Mouse (Mus musculus) embryonic facial prominence, embryonic 11.5 days (tissue): ENCODE data around the gene Jag2. TPM values are rescaled to one million over a fixed set of nuclear protein-coding genes. Genes with fewer than 3 reads are reported as not detected.

ENCODE experiments used
- ATAC-seq: fragments of 200-750 bp; cut with Nextera tagmentation; replicated peaks from 2 replicates; pipeline ENCODE4 v1.8.0; 2017; ENCODE audit warnings: low read depth; ENCODE audit not compliant: insufficient number of reproducible peaks, low FRiP score, low TSS enrichment
- DNase-seq: peaks from one replicate; pipeline ENCODE4 v3.0.0-alpha.2; 2015; ENCODE audit warnings: low spot score
- H3K27ac ChIP-seq: fragments of 300-500 bp; sonication (generic); replicated peaks from 2 replicates; pipeline ENCODE4 v1.5.1; 2014; ENCODE audit warnings: mild to moderate bottlenecking, low read depth, low read length, control low read depth
- H3K27me3 ChIP-seq: fragments of 300-500 bp; sonication (generic); 2 replicates; pipeline ENCODE4 v1.6.1; 2014; ENCODE audit warnings: mild to moderate bottlenecking, low read length, moderate library complexity, mixed read lengths; ENCODE audit not compliant: control insufficient read depth, insufficient read depth
- H3K36me3 ChIP-seq: fragments of 300-500 bp; sonication (generic); replicated peaks from 2 replicates; pipeline ENCODE4 v1.6.1; 2014; ENCODE audit warnings: low read depth, mild to moderate bottlenecking, low read length, moderate library complexity, mixed read lengths; ENCODE audit not compliant: control insufficient read depth, insufficient read depth
- H3K4me1 ChIP-seq: fragments of 300-500 bp; sonication (generic); 2 replicates; pipeline ENCODE4 v1.6.1; 2014; ENCODE audit warnings: low read length, mixed read lengths; ENCODE audit not compliant: control insufficient read depth, insufficient read depth
- H3K4me2 ChIP-seq: fragments of 300-500 bp; sonication (generic); 2 replicates; pipeline ENCODE4 v1.6.1; 2014; ENCODE audit warnings: low read depth, mild to moderate bottlenecking, control low read depth, low read length, moderate library complexity
- H3K4me3 ChIP-seq: fragments of 300-500 bp; sonication (generic); 2 replicates; pipeline ENCODE4 v1.5.1; 2014; ENCODE audit warnings: low read depth, low read length, control low read depth
- H3K9ac ChIP-seq: fragments of 300-500 bp; sonication (generic); replicated peaks from 2 replicates; pipeline ENCODE4 v1.6.1; 2014; ENCODE audit warnings: mild to moderate bottlenecking, control low read depth, low read length
- H3K9me3 ChIP-seq: fragments of 300-500 bp; sonication (generic); replicated peaks from 2 replicates; pipeline ENCODE4 v1.6.1; 2016; ENCODE audit warnings: mild to moderate bottlenecking, low read length, inconsistent platforms, mixed read lengths; ENCODE audit not compliant: control insufficient read depth
- WGBS: fragments of 180-500 bp; shearing (Covaris S2); extraction: QIAGEN DNeasy Blood & Tissue Kit; methylation state at CpG from one replicate; pipeline ENCODE4 v1.1.7; 2014; 5-methylcytosine and 5-hydroxymethylcytosine counted together
- polyA plus RNA-seq: library from polyadenylated mRNA; unstranded; fragments of >200 nt; fragmentation: Nextera tagmentation; extraction: Ambion mirVana; gene quantifications from 2 replicates; pipeline ENCODE4 v1.2.1, GENCODE M21; 2014

Jag2 gene
- polyA plus RNA-seq, 1 experiment from 2014 or later: 3.5 TPM

DNA sequence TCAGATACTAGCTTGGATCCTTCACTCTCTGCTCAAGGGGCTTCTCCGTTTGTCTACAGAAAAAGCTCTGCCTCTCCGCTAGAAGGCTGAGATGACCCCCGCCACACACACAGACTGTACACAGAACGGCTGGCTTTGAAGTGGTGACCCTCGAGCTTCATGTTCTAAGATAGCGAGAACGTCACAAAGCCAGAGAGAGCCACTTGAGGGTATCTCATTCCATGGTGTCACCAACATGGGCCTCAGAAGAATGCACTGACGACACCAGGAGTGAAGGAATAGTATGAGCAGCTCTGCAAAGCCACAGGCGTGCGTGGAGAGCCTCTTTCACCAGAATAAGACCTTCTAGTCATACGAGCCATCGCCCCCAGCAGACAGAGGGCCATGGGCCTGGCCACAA is 8.1 kb downstream of the Jag2 start:
- no peaks in the 10 kb centered on the region for H3K9me3 ChIP-seq
- no peak overlapping the region for H3K4me3 ChIP-seq
- ATAC-seq: no peak
- DNase-seq: no peak
- WGBS: 79% methylated on average over 12 of the region's 12 CpGs
- H3K27ac ChIP-seq: no peak overlapping the region
- no peaks in the 10 kb centered on the region for H3K36me3 ChIP-seq
- H3K27me3 ChIP-seq: peaks cover 3% of the 10 kb centered on the region; the same call in 1 of the 2 replicates
- no peak overlapping the region for H3K4me2 ChIP-seq
- no peak overlapping the region for H3K9ac ChIP-seq
- H3K4me1 ChIP-seq: no peaks in the 10 kb centered on the region

DNA sequence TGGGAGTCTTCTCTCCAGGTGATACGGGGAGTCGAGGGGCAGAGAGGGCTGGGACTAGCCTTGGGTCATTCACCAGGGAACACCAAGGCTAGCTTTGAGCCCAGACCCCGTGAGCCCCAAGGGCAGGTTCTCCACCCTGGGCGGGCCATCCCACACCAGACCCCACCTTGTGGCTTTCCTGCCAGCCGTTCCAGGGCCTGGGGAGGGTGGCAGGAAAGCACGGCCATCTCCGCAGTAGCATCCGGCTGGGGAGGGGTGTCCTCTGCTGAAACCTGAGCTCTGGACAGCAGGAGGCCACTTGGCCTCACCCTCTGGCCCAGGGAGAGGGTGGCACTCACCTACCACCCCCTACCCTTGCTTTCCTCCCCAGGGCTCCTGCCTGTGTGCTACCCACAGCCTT is 11.7 kb downstream of the Jag2 start:
- Histone ChIP-seq H3K9ac (no peak overlapping the region), H3K4me2 (no peak overlapping the region), H3K27me3 (no peaks in the 10 kb centered on the region), H3K36me3 (no peaks in the 10 kb centered on the region), H3K4me3 (no peak overlapping the region), H3K9me3 (no peaks in the 10 kb centered on the region), H3K27ac (no peak overlapping the region), H3K4me1 (no peaks in the 10 kb centered on the region)
- 49% methylated on average over 8 of the region's 8 CpGs for WGBS
- DNase-seq (no peak), ATAC-seq (no peak)

DNA sequence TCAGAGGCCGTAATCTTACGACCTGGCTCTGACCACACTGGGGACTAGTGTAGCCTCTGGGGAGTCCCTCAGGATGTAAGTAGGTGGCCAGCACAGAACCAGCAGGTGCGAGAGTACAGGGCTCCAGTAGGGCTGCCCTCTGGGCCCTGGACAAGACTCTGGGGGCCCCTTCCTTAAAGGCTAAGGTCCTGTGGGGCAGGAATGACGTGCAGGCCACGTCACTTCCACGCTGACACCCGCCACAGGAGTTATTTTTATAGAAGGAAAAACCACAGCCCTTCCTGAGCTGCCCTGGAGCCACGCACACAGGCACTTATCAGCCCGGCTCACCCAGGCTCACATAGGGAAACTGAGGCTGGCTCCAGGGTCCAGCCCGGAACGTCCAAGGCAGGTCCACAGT is 12.1 kb downstream of the Jag2 start:
- Histone ChIP-seq H3K4me3 (no peak overlapping the region), H3K9ac (no peak overlapping the region), H3K4me1 (no peaks in the 10 kb centered on the region), H3K9me3 (no peaks in the 10 kb centered on the region), H3K4me2 (no peak overlapping the region), H3K27ac (no peak overlapping the region), H3K36me3 (no peaks in the 10 kb centered on the region), H3K27me3 (no peaks in the 10 kb centered on the region)
- WGBS: 79% methylated on average over 11 of the region's 11 CpGs
- ATAC-seq (no peak), DNase-seq (no peak)

DNA sequence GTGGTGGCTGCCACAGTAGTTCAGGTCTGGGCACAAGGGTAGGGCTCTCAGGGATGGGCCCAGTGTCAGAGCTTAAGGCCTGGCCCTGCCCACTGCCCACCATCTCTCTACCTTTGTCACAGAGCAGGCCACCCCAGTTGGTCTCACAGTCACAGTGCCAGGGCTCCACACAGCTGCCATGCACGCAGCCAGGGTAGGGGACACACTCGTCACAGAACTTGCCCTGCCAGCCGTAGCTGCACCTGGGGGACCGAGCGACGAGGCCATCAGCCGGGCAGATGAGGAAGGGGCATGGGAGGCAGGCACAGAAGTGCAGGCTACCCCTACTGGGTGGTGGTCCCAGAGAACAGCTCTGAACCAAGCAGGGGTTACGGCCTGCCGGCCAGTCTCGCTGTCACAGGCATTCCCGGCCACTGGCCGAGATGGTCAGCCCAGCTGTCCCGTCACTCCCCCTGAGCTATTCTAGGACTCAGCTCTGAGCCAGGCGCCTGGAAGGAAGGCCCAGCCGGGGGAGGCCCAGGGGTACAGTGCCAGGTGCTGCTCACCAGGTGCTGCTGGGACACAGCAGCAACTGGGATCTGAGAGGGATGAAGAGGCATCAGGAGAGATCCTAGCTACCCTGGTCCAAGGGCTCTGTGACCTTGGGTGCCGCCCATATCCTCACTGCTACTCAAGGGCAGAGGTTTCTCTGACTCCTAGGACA is 12.7 kb downstream of the Jag2 start:
- H3K4me3 ChIP-seq: no peak overlapping the region
- no peak for ATAC-seq
- no peak overlapping the region for H3K9ac ChIP-seq
- WGBS: 85% methylated on average over 16 of the region's 16 CpGs
- no peak overlapping the region for H3K27ac ChIP-seq
- no peaks in the 10 kb centered on the region for H3K9me3 ChIP-seq
- H3K27me3 ChIP-seq: no peaks in the 10 kb centered on the region
- H3K4me1 ChIP-seq: no peaks in the 10 kb centered on the region
- H3K36me3 ChIP-seq: no peaks in the 10 kb centered on the region
- no peak for DNase-seq
- no peak overlapping the region for H3K4me2 ChIP-seq

DNA sequence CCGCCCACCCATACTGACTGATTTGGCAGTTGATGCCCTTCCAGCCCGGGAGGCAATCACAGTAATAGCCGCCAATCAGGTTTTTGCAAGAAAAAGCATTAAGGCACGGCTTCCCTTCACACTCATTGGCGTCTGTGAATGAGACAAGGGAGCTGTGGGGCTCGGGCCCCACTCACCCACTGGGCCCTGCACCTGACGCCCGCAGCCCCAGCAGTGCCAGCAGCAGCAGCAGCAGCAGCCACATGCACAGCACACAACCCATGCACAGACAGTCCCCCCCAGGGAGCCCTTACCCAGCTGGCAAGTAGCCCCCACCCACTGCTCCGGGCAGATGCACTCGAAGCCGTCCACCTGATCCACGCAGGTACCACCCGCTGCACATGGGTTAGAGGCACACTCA is 14.0 kb downstream of the Jag2 start:
- no peaks in the 10 kb centered on the region for H3K27me3 ChIP-seq
- H3K36me3 ChIP-seq: no peaks in the 10 kb centered on the region
- WGBS: 85% methylated on average over 13 of the region's 13 CpGs
- no peak overlapping the region for H3K4me2 ChIP-seq
- H3K27ac ChIP-seq: no peak overlapping the region
- ATAC-seq: no peak
- H3K4me3 ChIP-seq: no peak overlapping the region
- DNase-seq: no peak
- H3K9ac ChIP-seq: no peak overlapping the region
- H3K4me1 ChIP-seq: no peaks in the 10 kb centered on the region
- H3K9me3 ChIP-seq: no peaks in the 10 kb centered on the region

DNA sequence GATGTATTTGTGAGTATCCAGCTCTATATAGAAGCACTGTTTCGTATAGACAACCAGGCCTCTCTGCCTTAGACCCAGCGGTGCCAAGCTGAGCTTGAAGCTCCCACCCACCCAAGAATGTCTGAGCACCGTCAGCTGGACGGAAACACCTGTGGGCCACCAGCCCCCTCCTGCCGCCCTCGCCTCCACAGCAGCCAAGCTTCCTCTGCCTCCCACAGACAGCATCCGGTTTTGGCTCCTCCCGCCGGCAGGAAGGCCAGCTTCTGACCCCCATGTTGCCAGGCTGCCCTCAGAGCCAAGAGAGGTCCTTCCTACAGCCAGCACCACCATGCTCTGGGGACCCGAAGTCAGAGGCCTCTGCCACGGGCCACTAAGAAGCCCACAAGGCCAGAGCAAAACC is 15.0 kb downstream of the Jag2 start:
- ATAC-seq (no peak), DNase-seq (no peak)
- H3K27ac ChIP-seq: no peak overlapping the region

DNA sequence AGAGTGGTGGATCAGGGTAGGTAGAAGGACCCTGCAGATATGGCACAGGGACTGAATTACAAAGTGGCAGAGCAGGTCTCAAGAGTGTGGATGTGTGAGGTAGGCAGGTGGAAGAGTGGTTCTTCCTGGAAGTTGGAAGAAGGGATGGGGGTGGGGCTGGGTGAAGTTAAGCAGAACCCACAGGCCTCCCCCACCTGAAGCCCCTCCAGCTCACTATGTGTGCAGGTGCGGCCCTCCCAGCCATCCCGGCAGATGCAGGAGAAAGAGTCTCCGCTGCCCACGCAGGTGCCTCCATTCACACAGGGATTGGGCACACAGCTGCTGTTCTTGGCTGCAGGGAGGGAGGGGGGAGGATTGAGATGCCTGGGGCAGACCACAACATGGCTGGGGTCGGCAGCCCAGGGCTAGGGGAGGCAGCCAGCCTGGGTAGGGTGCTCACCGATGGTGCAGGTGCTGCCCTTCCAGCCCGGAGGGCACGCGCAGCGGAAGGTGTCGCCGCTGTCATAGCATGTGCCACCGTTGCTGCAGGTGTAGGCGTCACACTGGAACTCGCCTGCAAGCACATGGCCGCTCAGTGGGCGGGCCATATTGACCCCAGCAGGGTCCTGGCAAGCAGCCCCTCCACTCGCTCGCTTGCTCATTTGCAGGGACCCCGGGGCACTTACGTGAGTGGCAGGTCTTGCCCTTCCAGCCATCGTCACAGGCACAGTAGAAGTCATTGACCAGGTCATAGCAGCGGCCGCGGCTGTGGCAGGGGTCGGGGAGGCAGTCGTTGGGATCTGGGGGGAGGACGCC is 16.4 kb downstream of the Jag2 start:
- no peak for ATAC-seq
- Histone ChIP-seq H3K27me3 (no peaks in the 10 kb centered on the region), H3K4me3 (no peak overlapping the region), H3K9ac (no peak overlapping the region), H3K36me3 (no peaks in the 10 kb centered on the region), H3K4me2 (no peak overlapping the region), H3K9me3 (no peaks in the 10 kb centered on the region), H3K4me1 (no peaks in the 10 kb centered on the region), H3K27ac (no peak overlapping the region)
- DNase-seq: no peak
- WGBS: 82% methylated on average over 25 of the region's 28 CpGs

More for the DNA sequence above, 15.0 kb downstream of the Jag2 start:
- 80% methylated on average over 11 of the region's 11 CpGs for WGBS
- H3K4me1 ChIP-seq: no peaks in the 10 kb centered on the region
- no peak overlapping the region for H3K4me2 ChIP-seq
- H3K9me3 ChIP-seq: no peaks in the 10 kb centered on the region
- H3K4me3 ChIP-seq: no peak overlapping the region
- no peaks in the 10 kb centered on the region for H3K27me3 ChIP-seq
- H3K36me3 ChIP-seq: no peaks in the 10 kb centered on the region
- no peak overlapping the region for H3K9ac ChIP-seq

DNA sequence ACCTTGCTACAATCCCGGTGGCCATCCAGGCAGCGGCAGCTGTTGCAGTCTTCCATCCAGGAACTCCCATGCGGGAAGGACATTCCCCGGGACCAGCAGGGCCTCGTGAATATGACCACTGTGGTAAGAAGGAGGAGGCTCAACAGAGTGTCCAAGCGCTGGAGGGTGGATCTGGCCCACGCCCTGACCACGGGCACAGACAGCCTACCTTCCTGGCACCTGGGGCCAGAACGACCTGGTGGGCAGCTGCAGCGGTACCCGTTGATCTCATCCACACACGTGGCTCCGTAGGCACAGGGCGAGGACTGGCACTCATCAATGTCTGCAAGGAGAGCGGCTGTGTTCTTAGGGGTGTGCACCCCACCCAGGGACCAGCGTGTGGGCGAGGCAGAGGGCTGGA is 17.9 kb downstream of the Jag2 start:
- H3K4me3 ChIP-seq: no peak overlapping the region
- DNase-seq (no peak), ATAC-seq (no peak)
- no peak overlapping the region for H3K9ac ChIP-seq
- no peaks in the 10 kb centered on the region for H3K9me3 ChIP-seq
- WGBS: 92% methylated on average over 17 of the region's 17 CpGs
- H3K4me1 ChIP-seq: no peaks in the 10 kb centered on the region
- no peak overlapping the region for H3K27ac ChIP-seq
- H3K27me3 ChIP-seq: no peaks in the 10 kb centered on the region
- no peaks in the 10 kb centered on the region for H3K36me3 ChIP-seq
- no peak overlapping the region for H3K4me2 ChIP-seq
